Mouse (Mus musculus) midbrain, embryonic 11.5 days (tissue): ENCODE results near the gene Lat2. TPM values are rescaled to one million over a fixed set of nuclear protein-coding genes. Genes with fewer than 3 reads are reported as not detected.
A peak's percentile ranks its signal among the peaks of the same experiment; 100 is the strongest.

ENCODE experiments used
- ATAC-seq: fragments of 200-750 bp; cut with Nextera tagmentation; 2 replicates; pipeline ENCODE4 v1.8.0; 2017; ENCODE audit warnings: moderate TSS enrichment, moderate library complexity; ENCODE audit not compliant: low FRiP score
- DNase-seq: peaks from one replicate; pipeline ENCODE4 v3.0.0; 2015; ENCODE audit warnings: low spot score; ENCODE audit errors: missing footprints
- H3K27ac ChIP-seq: fragments of 300-500 bp; sonication (generic); 2 replicates; pipeline ENCODE4 v1.5.1; 2014; ENCODE audit warnings: low read depth, low read length
- H3K27me3 ChIP-seq: fragments of 300-500 bp; sonication (generic); 2 replicates; pipeline ENCODE4 v1.6.1; 2014; ENCODE audit warnings: mild to moderate bottlenecking, low read length, moderate library complexity, mixed read lengths; ENCODE audit not compliant: control insufficient read depth, insufficient read depth
- H3K36me3 ChIP-seq: fragments of 300-500 bp; sonication (generic); 2 replicates; pipeline ENCODE4 v1.6.1; 2014; ENCODE audit warnings: mild to moderate bottlenecking, low read length, moderate library complexity, mixed read lengths; ENCODE audit not compliant: control insufficient read depth, insufficient read depth
- H3K4me1 ChIP-seq: fragments of 300-500 bp; sonication (generic); 2 replicates; pipeline ENCODE4 v1.6.1; 2014; ENCODE audit warnings: low read length; ENCODE audit not compliant: control insufficient read depth, insufficient read depth
- H3K4me2 ChIP-seq: fragments of 300-500 bp; sonication (generic); 2 replicates; pipeline ENCODE4 v1.6.1; 2014; ENCODE audit warnings: mild to moderate bottlenecking, moderate library complexity
- H3K4me3 ChIP-seq: fragments of 300-500 bp; sonication (generic); 2 replicates; pipeline ENCODE4 v1.5.1; 2014; ENCODE audit warnings: low read depth, low read length
- H3K9ac ChIP-seq: fragments of 300-500 bp; sonication (generic); 2 replicates; pipeline ENCODE4 v1.6.1; 2014; ENCODE audit warnings: low read length
- H3K9me3 ChIP-seq: fragments of 300-500 bp; sonication (generic); 2 replicates; pipeline ENCODE4 v1.6.1; 2016; ENCODE audit warnings: low read length; ENCODE audit not compliant: control insufficient read depth
- WGBS: fragments of 180-500 bp; shearing (Covaris S2); extraction: QIAGEN DNeasy Blood & Tissue Kit; methylation state at CpG from one replicate; pipeline ENCODE4 v1.1.7; 2014; 5-methylcytosine and 5-hydroxymethylcytosine counted together
- polyA plus RNA-seq: library from polyadenylated mRNA; unstranded; fragments of >200 nt; fragmentation: Nextera tagmentation; extraction: Ambion mirVana; gene quantifications from 2 replicates; pipeline ENCODE4 v1.2.1, GENCODE M21; 2014

The Lat2 gene
- polyA plus RNA-seq, 1 experiment from 2014 or later, result 1.6 TPM

GRCm38 (mm10) chr5:134568964-134569491 lies 45.8 kb downstream of the Lat2 start:
- no peaks in the 10 kb centered on the region; the same call in 1 of the 2 replicates for H3K9me3 ChIP-seq
- H3K4me2 ChIP-seq, result no peak overlapping the region
- peaks cover 4% of the 10 kb centered on the region; the same call in 1 of the 2 replicates for H3K4me1 ChIP-seq
- no peak overlapping the region for H3K9ac ChIP-seq
- ATAC-seq (no peak), DNase-seq (peak; percentile 75)
- no peak overlapping the region for H3K27ac ChIP-seq
- 65% methylated on average over 8 of the region's 8 CpGs for WGBS
- H3K4me3 ChIP-seq, result no peak overlapping the region
- H3K36me3 ChIP-seq, result no peaks in the 10 kb centered on the region
- H3K27me3 ChIP-seq, result no peaks in the 10 kb centered on the region

DNA sequence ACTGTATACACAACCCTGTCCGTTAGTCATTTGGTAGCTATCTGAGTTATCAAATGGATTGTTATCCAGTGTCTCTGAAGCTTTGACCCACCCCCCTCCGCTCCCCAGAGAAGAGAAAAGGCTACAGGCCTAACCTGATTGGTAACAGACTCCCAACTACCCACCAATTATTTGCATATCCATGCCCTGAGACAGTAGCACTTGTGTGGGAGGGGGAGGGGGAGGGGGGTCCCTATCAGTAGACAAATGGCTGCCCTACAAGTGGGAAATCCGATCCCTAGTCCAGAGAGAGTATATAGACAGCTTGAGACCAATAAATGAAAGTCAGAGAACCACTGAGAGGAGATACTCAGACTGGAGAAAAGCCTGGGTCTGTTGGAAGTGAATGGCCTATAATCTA lies 46.8 kb downstream of the Lat2 start:
- Histone ChIP-seq H3K4me1 (peaks cover 4% of the 10 kb centered on the region; the same call in 1 of the 2 replicates), H3K36me3 (no peaks in the 10 kb centered on the region), H3K9me3 (no peaks in the 10 kb centered on the region; the same call in 1 of the 2 replicates), H3K27ac (no peak overlapping the region), H3K27me3 (no peaks in the 10 kb centered on the region), H3K4me2 (no peak overlapping the region), H3K9ac (no peak overlapping the region), H3K4me3 (no peak overlapping the region)
- WGBS, result 83% methylated on average over 3 of the region's 3 CpGs
- DNase-seq, result peak; percentile 67
- no peak for ATAC-seq

GRCm38 (mm10) chr5:134567445-134567844 lies 47.4 kb downstream of the Lat2 start:
- no peaks in the 10 kb centered on the region; the same call in 1 of the 2 replicates for H3K9me3 ChIP-seq
- ATAC-seq, result no peak
- peaks cover 4% of the 10 kb centered on the region; the same call in 1 of the 2 replicates for H3K4me1 ChIP-seq
- H3K27me3 ChIP-seq, result no peaks in the 10 kb centered on the region
- H3K4me3 ChIP-seq, result no peak overlapping the region
- H3K4me2 ChIP-seq, result no peak overlapping the region
- 86% methylated on average over 4 of the region's 4 CpGs for WGBS
- H3K27ac ChIP-seq, result no peak overlapping the region
- H3K36me3 ChIP-seq, result no peaks in the 10 kb centered on the region
- H3K9ac ChIP-seq, result no peak overlapping the region
- DNase-seq, result peak; percentile 69

- Histone ChIP-seq H3K9me3 (no peaks in the 10 kb centered on the region), H3K4me2 (no peak overlapping the region), H3K9ac (no peak overlapping the region), H3K4me1 (no peaks in the 10 kb centered on the region), H3K36me3 (no peaks in the 10 kb centered on the region), H3K27me3 (no peaks in the 10 kb centered on the region), H3K4me3 (no peak overlapping the region), H3K27ac (no peak overlapping the region)
- ATAC-seq (no peak), DNase-seq (peak; percentile 79)
- 91% methylated on average over 6 of the region's 6 CpGs for WGBS
Measured at GRCm38 (mm10) chr5:134565696-134566095, 49.1 kb downstream of the Lat2 start.

DNA sequence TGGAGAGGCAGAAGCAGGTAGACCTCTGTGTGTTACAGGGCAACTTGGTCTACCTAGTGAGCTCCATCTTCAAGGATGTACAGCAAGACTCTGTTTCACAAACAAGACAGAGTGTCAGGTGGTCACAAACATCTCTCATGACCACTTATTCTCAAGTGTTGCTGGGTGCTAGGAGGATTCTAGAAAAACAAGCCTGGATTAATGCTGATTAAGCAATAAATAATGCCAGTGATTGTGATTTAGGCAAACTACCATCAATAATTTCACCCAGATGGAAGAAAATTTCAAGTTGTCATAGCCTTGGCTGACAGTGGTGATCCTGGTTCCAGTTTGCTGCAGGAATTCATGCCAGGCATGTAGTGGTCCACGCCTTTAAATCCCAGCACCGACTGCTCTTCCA lies 50.6 kb downstream of the Lat2 start:
- Histone ChIP-seq H3K4me2 (no peak overlapping the region), H3K9ac (no peak overlapping the region), H3K4me1 (no peaks in the 10 kb centered on the region), H3K4me3 (no peak overlapping the region), H3K9me3 (no peaks in the 10 kb centered on the region), H3K36me3 (no peaks in the 10 kb centered on the region), H3K27me3 (no peaks in the 10 kb centered on the region), H3K27ac (no peak overlapping the region)
- 97% methylated on average over 2 of the region's 2 CpGs for WGBS
- DNase-seq (peak; percentile 37), ATAC-seq (no peak)

- no peaks in the 10 kb centered on the region for H3K27me3 ChIP-seq
- no peak overlapping the region for H3K27ac ChIP-seq
- WGBS, result 79% methylated on average over 16 of the region's 16 CpGs
- H3K4me3 ChIP-seq, result no peak overlapping the region
- ATAC-seq (no peak), DNase-seq (no peak)
- no peaks in the 10 kb centered on the region for H3K9me3 ChIP-seq
- no peak overlapping the region for H3K9ac ChIP-seq
- H3K36me3 ChIP-seq, result no peaks in the 10 kb centered on the region
- peaks cover 4% of the 10 kb centered on the region for H3K4me1 ChIP-seq
- H3K4me2 ChIP-seq, result no peak overlapping the region
Measured at GRCm38 (mm10) chr5:134560450-134561171, 54.2 kb downstream of the Lat2 start.

DNA sequence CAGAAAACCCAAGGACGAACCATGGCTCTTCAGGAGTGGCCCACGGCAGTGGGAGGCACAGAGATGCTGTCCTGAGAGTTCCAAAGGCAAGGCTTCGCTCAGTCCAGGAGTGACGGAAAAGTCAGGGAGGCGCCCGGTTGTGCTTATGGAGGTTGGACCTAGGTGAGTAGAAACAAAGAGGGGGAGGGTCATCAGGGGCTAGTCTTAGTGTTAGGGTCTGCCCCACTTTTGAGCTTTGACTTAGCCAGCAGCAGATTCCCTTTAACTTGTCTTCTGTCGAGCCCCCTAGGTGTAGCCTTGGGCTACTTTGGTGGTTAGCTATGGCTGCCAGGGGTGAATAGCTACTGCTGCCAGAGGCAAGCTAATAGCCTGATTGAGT lies 54.8 kb downstream of the Lat2 start, which contains the start of gene Syna:
Syna (minus strand) TSS at position 101 of the 379 bp plus-strand sequence.
- ATAC-seq, result no peak
- no peak within 1 kb of the TSS for H3K4me3 ChIP-seq
- 94% methylated on average over 7 of the region's 7 CpGs for WGBS

GRCm38 (mm10) chr5:134555463-134556164 lies 59.2 kb downstream of the Lat2 start:
- Histone ChIP-seq H3K9me3 (no peaks in the 10 kb centered on the region), H3K4me2 (peak overlapping the region; percentile 38), H3K36me3 (no peaks in the 10 kb centered on the region), H3K27me3 (no peaks in the 10 kb centered on the region), H3K4me1 (peaks cover 20% of the 10 kb centered on the region), H3K27ac (no peak overlapping the region), H3K4me3 (peak overlapping the region; percentile 13), H3K9ac (peak overlapping the region; percentile 16; the same call in 1 of the 2 replicates)
- DNase-seq (peak; percentile 98), ATAC-seq (peak; percentile 54)
- WGBS, result 15% methylated on average over 20 of the region's 20 CpGs

More for the DNA sequence above, 54.8 kb downstream of the Lat2 start, which contains the start of gene Syna:
- no peaks in the 10 kb centered on the region for H3K27me3 ChIP-seq
- H3K36me3 ChIP-seq, result no peaks in the 10 kb centered on the region
- no peak for DNase-seq
- H3K9me3 ChIP-seq, result no peaks in the 10 kb centered on the region
- no peak within 1 kb of the TSS for H3K4me2 ChIP-seq
- H3K9ac ChIP-seq, result no peak within 1 kb of the TSS
- peaks cover 9% of the 10 kb centered on the region for H3K4me1 ChIP-seq
- H3K27ac ChIP-seq, result no peak within 1 kb of the TSS
